Mouse (Mus musculus): ENCODE measurements at regions not wholly inside any gene's neighbourhood (a gene's known extent, or its start where the extent isn't known, plus 50 kb on each side); places are given as distances from the start of the nearest gene placed in this dataset.
A peak's percentile ranks its signal among the peaks of the same experiment; 100 is the strongest.

GRCm38 (mm10) chr1:190334471-190334870, 164.0 kb upstream of the Prox1 start:
- Histone ChIP-seq H3K27ac (no peak overlapping the region), H3K4me1 (peaks cover 4% of the 10 kb centered on the region; the same call in 1 of the 2 replicates), H3K36me3 (no peaks in the 10 kb centered on the region), H3K4me2 (replicated peaks) (no peak overlapping the region), H3K9me3 (replicated peaks) (no peaks in the 10 kb centered on the region), H3K9ac (no peak overlapping the region), H3K4me3 (no peak overlapping the region), H3K27me3 (peaks cover 18% of the 10 kb centered on the region; the same call in 1 of the 2 replicates)
- 20% methylated on average over 2 of the region's 2 CpGs for WGBS
- no peak for ATAC-seq (ENCODE audit: low FRiP score)

DNA sequence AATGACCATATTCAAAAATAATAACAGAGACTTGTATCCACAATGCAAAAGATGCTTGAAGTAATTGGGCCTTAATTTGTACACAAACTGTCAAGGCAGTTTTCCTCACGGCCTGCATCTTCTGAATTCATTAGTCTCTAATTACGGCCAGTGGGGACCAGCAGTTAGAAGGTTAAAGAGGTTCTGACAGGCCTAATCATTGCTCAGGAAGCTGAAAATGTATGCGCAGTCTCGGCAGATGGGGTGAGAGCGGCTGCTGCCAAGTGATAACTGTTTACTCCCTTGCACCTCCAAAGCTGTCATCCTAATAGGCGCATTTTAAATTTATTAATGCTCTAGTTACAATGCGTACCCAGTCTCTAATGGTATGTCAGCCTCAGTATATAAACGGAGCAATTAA, 163.5 kb upstream of the Prox1 start:
- H3K4me2 ChIP-seq (replicated peaks), result no peak overlapping the region
- no peak overlapping the region for H3K27ac ChIP-seq
- H3K4me1 ChIP-seq, result peaks cover 4% of the 10 kb centered on the region; the same call in 1 of the 2 replicates
- peaks cover 18% of the 10 kb centered on the region; the same call in 1 of the 2 replicates for H3K27me3 ChIP-seq
- no peaks in the 10 kb centered on the region for H3K9me3 ChIP-seq (replicated peaks)
- H3K9ac ChIP-seq, result no peak overlapping the region
- H3K4me3 ChIP-seq, result no peak overlapping the region
- 38% methylated on average over 8 of the region's 8 CpGs for WGBS
- 0 out of 2 replicates have a peak, but pooled peaks have one; percentile 58 for ATAC-seq (ENCODE audit: low FRiP score)
- no peaks in the 10 kb centered on the region for H3K36me3 ChIP-seq

DNA sequence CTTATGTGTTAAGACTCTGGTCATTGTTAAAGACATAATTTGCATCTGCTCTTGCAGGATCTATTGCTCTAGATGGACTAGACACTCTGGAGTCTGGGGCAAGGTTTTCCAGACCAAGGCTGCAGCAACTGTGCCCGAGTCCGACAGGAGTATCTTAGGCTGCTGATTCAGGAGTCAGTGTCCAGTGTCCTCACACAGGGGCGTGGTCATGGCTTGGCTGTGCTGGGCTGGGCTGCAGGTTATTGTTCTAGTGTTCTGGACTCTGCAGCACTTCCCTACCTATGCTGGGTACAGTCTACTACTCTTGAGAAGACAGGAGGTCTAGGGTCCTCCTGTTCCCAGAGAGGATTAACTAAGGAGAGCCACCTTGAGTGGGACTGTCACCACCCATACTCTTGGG, 161.5 kb upstream of the Prox1 start:
- ATAC-seq (ENCODE audit: low FRiP score), result no peak
- Histone ChIP-seq H3K9me3 (replicated peaks) (no peaks in the 10 kb centered on the region), H3K4me3 (no peak overlapping the region), H3K4me2 (replicated peaks) (no peak overlapping the region), H3K9ac (no peak overlapping the region), H3K36me3 (no peaks in the 10 kb centered on the region), H3K27me3 (peaks cover 15% of the 10 kb centered on the region; the same call in 1 of the 2 replicates), H3K27ac (no peak overlapping the region), H3K4me1 (peaks cover 4% of the 10 kb centered on the region; the same call in 1 of the 2 replicates)
- WGBS, result 78% methylated on average over 3 of the region's 3 CpGs

DNA sequence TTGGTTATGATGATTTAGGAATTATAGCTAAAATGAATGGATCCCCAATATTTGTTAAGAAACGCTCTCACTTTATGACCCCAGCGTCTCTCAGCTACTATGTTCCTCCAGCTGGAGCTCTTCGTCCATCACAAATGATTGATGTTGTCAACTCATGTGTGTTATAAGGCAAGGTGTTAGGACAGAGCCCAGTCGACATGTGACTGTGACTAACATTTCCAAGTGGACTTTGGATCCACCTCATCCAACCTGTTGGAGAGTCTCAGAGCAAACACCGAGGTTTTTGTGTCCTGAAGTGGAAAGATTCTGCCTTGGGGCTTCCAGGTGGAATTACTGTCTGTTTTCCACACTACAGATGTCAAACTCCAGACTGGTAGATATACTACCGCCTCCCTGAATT, 154.0 kb upstream of the Prox1 start:
- Histone ChIP-seq H3K4me2 (replicated peaks) (no peak overlapping the region), H3K27ac (no peak overlapping the region), H3K36me3 (no peaks in the 10 kb centered on the region), H3K4me3 (no peak overlapping the region), H3K9ac (no peak overlapping the region), H3K9me3 (replicated peaks) (no peaks in the 10 kb centered on the region), H3K27me3 (no peaks in the 10 kb centered on the region; the same call in 1 of the 2 replicates), H3K4me1 (no peaks in the 10 kb centered on the region)
- 90% methylated on average over 6 of the region's 6 CpGs for WGBS
- no peak for ATAC-seq (ENCODE audit: low FRiP score)

DNA sequence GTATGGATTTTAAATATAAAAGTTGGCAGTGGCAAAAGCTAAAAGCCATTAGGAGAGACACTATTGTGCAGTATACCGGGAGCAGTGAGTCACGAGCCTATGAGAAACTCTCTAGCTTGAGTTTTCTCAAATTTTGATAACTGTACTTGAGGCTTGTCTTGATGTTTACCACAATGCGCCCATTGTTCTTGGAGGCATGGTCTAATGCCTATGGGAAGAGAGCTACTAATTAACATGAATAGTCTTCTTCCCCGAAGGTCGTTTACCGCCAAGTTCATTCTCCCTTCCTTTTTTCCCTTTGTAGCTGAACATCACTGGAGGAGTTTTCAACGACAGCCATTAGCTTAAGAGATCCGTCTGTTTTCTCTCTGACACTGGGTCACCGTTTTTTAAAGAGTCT, 153.2 kb upstream of the Prox1 start:
- 78% methylated on average over 9 of the region's 9 CpGs for WGBS
- H3K4me2 ChIP-seq (replicated peaks), result no peak overlapping the region
- no peak for ATAC-seq (ENCODE audit: low FRiP score)
- no peak overlapping the region for H3K4me3 ChIP-seq
- no peaks in the 10 kb centered on the region for H3K9me3 ChIP-seq (replicated peaks)
- H3K27ac ChIP-seq, result no peak overlapping the region
- H3K36me3 ChIP-seq, result no peaks in the 10 kb centered on the region
- H3K4me1 ChIP-seq, result no peaks in the 10 kb centered on the region
- no peaks in the 10 kb centered on the region; the same call in 1 of the 2 replicates for H3K27me3 ChIP-seq
- no peak overlapping the region for H3K9ac ChIP-seq

GRCm38 (mm10) chr1:190316175-190316574, 145.7 kb upstream of the Prox1 start:
- no peak for ATAC-seq (ENCODE audit: low FRiP score)
- Histone ChIP-seq H3K9me3 (replicated peaks) (no peaks in the 10 kb centered on the region), H3K4me1 (no peaks in the 10 kb centered on the region), H3K4me3 (no peak overlapping the region), H3K4me2 (replicated peaks) (no peak overlapping the region), H3K27ac (no peak overlapping the region), H3K27me3 (no peaks in the 10 kb centered on the region), H3K9ac (no peak overlapping the region), H3K36me3 (no peaks in the 10 kb centered on the region)
- 79% methylated on average over 5 of the region's 5 CpGs for WGBS

GRCm38 (mm10) chr1:190309831-190310230, 139.3 kb upstream of the Prox1 start:
- H3K27me3 ChIP-seq, result no peaks in the 10 kb centered on the region
- WGBS, result 86% methylated on average over 6 of the region's 6 CpGs
- no peak overlapping the region for H3K4me2 ChIP-seq (replicated peaks)
- no peak for ATAC-seq (ENCODE audit: low FRiP score)
- no peak overlapping the region for H3K4me3 ChIP-seq
- no peak overlapping the region for H3K27ac ChIP-seq
- H3K9ac ChIP-seq, result no peak overlapping the region
- no peaks in the 10 kb centered on the region for H3K9me3 ChIP-seq (replicated peaks)
- H3K4me1 ChIP-seq, result no peaks in the 10 kb centered on the region
- H3K36me3 ChIP-seq, result no peaks in the 10 kb centered on the region

- Histone ChIP-seq H3K27me3 (no peaks in the 10 kb centered on the region), H3K27ac (no peak overlapping the region), H3K9me3 (replicated peaks) (no peaks in the 10 kb centered on the region; the same call in 1 of the 2 replicates), H3K9ac (no peak overlapping the region), H3K4me2 (replicated peaks) (no peak overlapping the region), H3K4me3 (no peak overlapping the region), H3K36me3 (no peaks in the 10 kb centered on the region), H3K4me1 (no peaks in the 10 kb centered on the region)
- 90% methylated on average over 3 of the region's 3 CpGs for WGBS
- no peak for ATAC-seq (ENCODE audit: low FRiP score)
Observed at GRCm38 (mm10) chr1:190307751-190308150, 137.2 kb upstream of the Prox1 start.

DNA sequence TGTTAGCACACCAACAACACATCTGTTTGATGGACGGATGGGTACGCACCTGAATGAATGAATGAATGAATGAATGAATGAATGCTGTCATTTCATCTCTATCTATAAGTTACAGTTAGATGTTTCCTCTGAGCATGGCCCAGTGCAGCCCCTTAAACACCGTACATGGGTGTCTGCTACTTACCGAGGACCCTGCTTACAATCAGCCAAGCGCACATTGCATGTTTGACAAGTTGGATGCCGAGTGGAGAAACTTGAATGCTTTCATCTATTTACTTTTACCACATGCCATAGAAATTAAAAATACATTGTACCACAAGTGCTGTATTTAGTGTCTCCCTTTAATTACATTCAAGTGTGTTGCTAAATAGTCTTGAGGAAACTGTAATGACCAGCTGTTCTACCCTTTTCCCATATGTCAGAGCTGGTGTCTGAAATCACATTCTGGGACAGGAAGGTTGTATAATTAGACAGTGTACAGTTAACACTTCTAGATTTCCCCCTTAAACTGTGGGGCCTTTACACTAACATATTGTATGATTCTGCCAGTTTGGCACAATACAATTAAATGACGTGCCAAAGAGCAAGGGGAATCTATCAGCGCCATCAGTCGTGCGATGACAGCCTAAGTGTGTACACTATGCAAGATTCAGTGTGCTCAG, 127.3 kb upstream of the Prox1 start:
- Histone ChIP-seq H3K27me3 (no peaks in the 10 kb centered on the region), H3K36me3 (no peaks in the 10 kb centered on the region), H3K9ac (no peak overlapping the region), H3K27ac (no peak overlapping the region), H3K4me3 (no peak overlapping the region), H3K9me3 (replicated peaks) (peaks cover 3% of the 10 kb centered on the region; the same call in 1 of the 2 replicates), H3K4me1 (no peaks in the 10 kb centered on the region), H3K4me2 (replicated peaks) (no peak overlapping the region)
- no peak for ATAC-seq (ENCODE audit: low FRiP score)
- 91% methylated on average over 10 of the region's 10 CpGs for WGBS

DNA sequence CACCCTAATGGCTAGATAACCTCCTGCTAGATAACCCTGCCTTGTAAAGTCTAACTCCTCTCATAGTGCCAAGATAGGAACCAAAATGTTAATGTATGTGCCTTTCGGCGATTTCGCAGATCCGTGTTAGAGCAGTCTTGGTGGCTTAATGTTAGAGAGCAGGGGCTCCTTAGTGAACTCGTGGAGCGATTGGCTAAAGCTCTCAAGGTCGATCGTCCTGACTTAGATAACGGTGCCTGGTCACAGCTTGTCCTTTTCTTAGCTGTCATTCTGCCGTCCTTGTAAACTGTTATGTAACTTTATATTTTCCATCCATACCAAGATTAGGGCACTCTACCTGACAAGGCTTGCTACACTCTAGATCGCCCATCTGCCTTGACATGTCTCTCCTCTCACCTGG, 119.5 kb upstream of the Prox1 start:
- Histone ChIP-seq H3K27ac (no peak overlapping the region), H3K9me3 (replicated peaks) (no peaks in the 10 kb centered on the region), H3K4me1 (peaks cover 16% of the 10 kb centered on the region), H3K27me3 (no peaks in the 10 kb centered on the region), H3K4me3 (no peak overlapping the region), H3K4me2 (replicated peaks) (no peak overlapping the region), H3K9ac (no peak overlapping the region), H3K36me3 (no peaks in the 10 kb centered on the region)
- WGBS, result 93% methylated on average over 11 of the region's 11 CpGs
- ATAC-seq (ENCODE audit: low FRiP score), result no peak

GRCm38 (mm10) chr1:190286481-190287145, 116.1 kb upstream of the Prox1 start:
- Histone ChIP-seq H3K9me3 (replicated peaks) (no peaks in the 10 kb centered on the region), H3K27ac (no peak overlapping the region), H3K4me1 (peaks cover 16% of the 10 kb centered on the region), H3K4me2 (replicated peaks) (no peak overlapping the region), H3K36me3 (no peaks in the 10 kb centered on the region), H3K27me3 (no peaks in the 10 kb centered on the region), H3K4me3 (no peak overlapping the region), H3K9ac (no peak overlapping the region)
- WGBS, result 69% methylated on average over 17 of the region's 17 CpGs
- no peak for ATAC-seq (ENCODE audit: low FRiP score)

DNA sequence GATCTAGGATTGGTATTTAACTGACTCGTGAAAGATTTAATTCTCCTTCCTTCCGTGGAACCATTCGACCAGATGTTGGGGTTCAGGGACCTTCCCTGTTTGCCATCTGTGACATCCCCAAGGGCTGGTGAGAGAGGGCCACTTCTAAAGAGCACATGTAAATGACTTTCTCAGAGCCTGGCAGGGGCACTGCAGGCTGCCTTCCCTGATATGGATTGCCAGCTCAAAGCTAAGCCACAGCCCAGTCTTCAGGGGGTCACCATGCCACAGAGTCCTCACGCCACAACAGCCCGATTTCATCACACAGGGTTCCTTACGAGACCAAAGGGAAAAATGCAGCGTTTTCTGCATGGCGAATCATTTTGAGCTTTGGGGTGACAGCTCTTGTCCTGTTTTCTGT, 115.1 kb upstream of the Prox1 start:
- 68% methylated on average over 8 of the region's 8 CpGs for WGBS
- no peaks in the 10 kb centered on the region for H3K9me3 ChIP-seq (replicated peaks)
- no peaks in the 10 kb centered on the region for H3K36me3 ChIP-seq
- H3K9ac ChIP-seq, result no peak overlapping the region
- H3K4me2 ChIP-seq (replicated peaks), result no peak overlapping the region
- no peak for ATAC-seq (ENCODE audit: low FRiP score)
- H3K4me1 ChIP-seq, result peaks cover 17% of the 10 kb centered on the region
- no peaks in the 10 kb centered on the region for H3K27me3 ChIP-seq
- no peak overlapping the region for H3K27ac ChIP-seq
- no peak overlapping the region for H3K4me3 ChIP-seq

DNA sequence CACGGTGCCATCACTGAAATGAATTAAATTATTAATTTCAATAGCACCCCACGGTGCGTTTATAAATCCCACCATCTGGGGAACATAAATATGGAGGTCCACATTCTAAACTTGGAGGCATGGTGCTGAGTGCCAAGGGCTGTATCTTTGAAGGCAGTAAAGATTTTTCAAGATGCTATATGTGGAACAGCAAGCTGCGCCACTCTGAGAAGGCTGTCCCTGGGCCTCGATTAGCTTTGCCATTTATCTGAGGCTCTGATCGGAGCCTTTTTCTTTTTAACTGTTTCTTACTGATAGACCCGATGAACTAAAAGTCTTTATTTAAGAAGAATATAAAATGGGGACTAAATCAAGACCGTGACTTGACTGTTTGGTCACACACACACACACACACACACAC, 114.5 kb upstream of the Prox1 start:
- Histone ChIP-seq H3K27me3 (no peaks in the 10 kb centered on the region), H3K4me3 (no peak overlapping the region), H3K27ac (no peak overlapping the region), H3K9ac (no peak overlapping the region), H3K4me1 (peaks cover 19% of the 10 kb centered on the region), H3K9me3 (replicated peaks) (no peaks in the 10 kb centered on the region), H3K36me3 (no peaks in the 10 kb centered on the region), H3K4me2 (replicated peaks) (no peak overlapping the region)
- WGBS, result 82% methylated on average over 8 of the region's 8 CpGs
- ATAC-seq (ENCODE audit: low FRiP score), result no peak

Measured in hindbrain, embryonic 12.5 days (tissue).